In the genomic region with DNA sequence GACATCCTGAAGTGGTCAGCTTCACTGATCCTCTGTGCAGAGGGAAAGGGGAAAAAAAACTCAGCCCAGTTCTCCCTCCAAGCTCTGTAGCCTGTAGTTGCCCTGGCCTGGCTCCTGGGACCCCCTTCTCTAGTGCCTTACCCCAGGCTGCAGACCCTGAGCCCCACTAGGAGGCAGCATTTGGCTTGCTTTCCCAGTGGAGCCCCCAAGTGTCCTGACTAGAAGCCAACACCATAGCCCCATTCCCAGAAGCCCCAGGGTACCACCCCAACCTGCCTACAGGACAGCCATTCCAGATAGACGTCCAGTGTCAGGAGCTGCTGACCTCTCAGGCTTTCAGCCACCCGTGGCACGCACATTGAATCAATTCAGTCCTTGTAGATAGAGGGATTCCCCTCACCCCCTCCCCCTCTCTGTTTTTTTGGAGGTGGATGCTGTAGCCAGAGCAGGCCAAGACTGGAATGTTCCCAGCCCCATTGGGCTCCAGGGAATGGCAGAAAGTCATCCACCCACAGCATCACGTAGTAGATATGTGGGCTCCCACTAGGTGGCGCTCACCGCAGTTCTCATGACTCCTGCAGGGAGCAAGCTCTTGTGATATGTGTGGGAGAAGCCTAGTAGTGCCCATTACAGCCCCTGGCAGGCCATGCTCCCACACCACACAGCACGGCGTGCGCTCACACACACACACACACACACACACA, we compare ENCODE assay signal across 8 mouse cellular contexts. TPM values are rescaled to one million over a fixed set of nuclear protein-coding genes. Genes with fewer than 3 reads are reported as not detected.
DNase-seq lines count a peak whose midpoint lies in the region; ATAC-seq and TF ChIP-seq lines count a peak whose summit lies in the region.

No protein-coding gene starts in this region.

- no peaks in the 10 kb centered on the region for H3K27me3 ChIP-seq in embryonic facial prominence, embryonic 10.5 days (replicated peaks; ENCODE audit: low read depth, poor library complexity, severe bottlenecking)
- no peaks in the 10 kb centered on the region for H3K27me3 ChIP-seq in kidney, postnatal 0 days (ENCODE audit: insufficient read depth, low read length)
- no peaks in the 10 kb centered on the region for H3K27me3 ChIP-seq in liver, embryonic 14.5 days (ENCODE audit: control insufficient read depth, insufficient read depth, low read length)
- H3K27me3 ChIP-seq in neural tube, embryonic 14.5 days (ENCODE audit: control insufficient read depth, insufficient read depth, low read length) = no peaks in the 10 kb centered on the region
- no peaks in the 10 kb centered on the region for H3K27me3 ChIP-seq in thymus, adult 2 months (ENCODE audit: control insufficient read depth, insufficient read depth, low read length)

- WGBS in embryonic facial prominence, embryonic 10.5 days = 61% methylated on average over 9 of the region's 9 CpGs
- 69% methylated on average over 9 of the region's 9 CpGs for WGBS in kidney, postnatal 0 days
- 51% methylated on average over 9 of the region's 9 CpGs for WGBS in liver, embryonic 14.5 days (ENCODE audit: insufficient replicate concordance)
- WGBS in neural tube, embryonic 14.5 days = 57% methylated on average over 9 of the region's 9 CpGs
- 79% methylated on average over 9 of the region's 9 CpGs for WGBS in thymus, adult 2 months

- peaks cover 62% of the 10 kb centered on the region for H3K36me3 ChIP-seq in embryonic facial prominence, embryonic 10.5 days (replicated peaks)
- peaks cover 26% of the 10 kb centered on the region for H3K36me3 ChIP-seq in kidney, postnatal 0 days (ENCODE audit: insufficient read depth, low read length)
- peaks cover 3% of the 10 kb centered on the region; the same call in 1 of the 2 replicates for H3K36me3 ChIP-seq in liver, embryonic 14.5 days (replicated peaks; ENCODE audit: control insufficient read depth, insufficient read depth, low read depth)
- H3K36me3 ChIP-seq in neural tube, embryonic 14.5 days (ENCODE audit: control insufficient read depth, insufficient read depth, low read length) = peaks cover 31% of the 10 kb centered on the region; the same call in 1 of the 2 replicates
- H3K36me3 ChIP-seq in thymus, adult 2 months (ENCODE audit: control insufficient read depth, insufficient read depth, low read length) = peaks cover 12% of the 10 kb centered on the region

- ATAC-seq in granulocyte monocyte progenitor cell, adult 5-6 weeks (replicated peaks; ENCODE audit: poor library complexity, severe bottlenecking) = peak; percentile 52; the same call in 1 of the 2 replicates
- peak; percentile 57; the same call in 1 of the 2 replicates for ATAC-seq in kidney, postnatal 0 days (replicated peaks; ENCODE audit: low FRiP score, low read depth)
- ATAC-seq in liver, embryonic 14.5 days (ENCODE audit: insufficient read depth) = no peak
- ATAC-seq in neural tube, embryonic 14.5 days (ENCODE audit: low read depth) = peak; percentile 36; the same call in 1 of the 2 replicates

- no peak overlapping the region for H3K27ac ChIP-seq in embryonic facial prominence, embryonic 10.5 days (replicated peaks)
- no peak overlapping the region for H3K27ac ChIP-seq in kidney, postnatal 0 days
- H3K27ac ChIP-seq in liver, embryonic 14.5 days = no peak overlapping the region
- no peak overlapping the region for H3K27ac ChIP-seq in neural tube, embryonic 14.5 days (ENCODE audit: low read depth, low read length)
- H3K27ac ChIP-seq in thymus, adult 2 months (ENCODE audit: control insufficient read depth, insufficient read depth, low read length) = no peak overlapping the region

- peaks cover 8% of the 10 kb centered on the region; the same call in 1 of the 2 replicates for H3K9me3 ChIP-seq in embryonic facial prominence, embryonic 10.5 days
- H3K9me3 ChIP-seq in kidney, postnatal 0 days (replicated peaks; ENCODE audit: low read length) = no peaks in the 10 kb centered on the region
- no peaks in the 10 kb centered on the region for H3K9me3 ChIP-seq in liver, embryonic 14.5 days (ENCODE audit: control insufficient read depth, low read length)
- H3K9me3 ChIP-seq in neural tube, embryonic 14.5 days (ENCODE audit: control insufficient read depth, low read length) = no peaks in the 10 kb centered on the region

- no peak overlapping the region for H3K4me3 ChIP-seq in embryonic facial prominence, embryonic 10.5 days
- H3K4me3 ChIP-seq in kidney, postnatal 0 days (replicated peaks; ENCODE audit: low read depth, low read length) = no peak overlapping the region
- no peak overlapping the region for H3K4me3 ChIP-seq in liver, embryonic 14.5 days (ENCODE audit: insufficient read depth in 1 of 2, low read depth in 2 of 2, low read length in 2 of 2)
- no peak overlapping the region for H3K4me3 ChIP-seq in neural tube, embryonic 14.5 days (ENCODE audit: low read depth, low read length)
- no peak overlapping the region for H3K4me3 ChIP-seq in thymus, adult 2 months (ENCODE audit: control insufficient read depth, insufficient read depth, low read length)

- TF ChIP-seq POLR2A in thymus, adult 2 months (IDR thresholded peaks at IDR 0.05; ENCODE audit: control insufficient read depth, extremely low read depth, insufficient read depth, low read length, poor library complexity) = no peak

- H3K4me1 ChIP-seq in embryonic facial prominence, embryonic 10.5 days = no peaks in the 10 kb centered on the region
- no peaks in the 10 kb centered on the region for H3K4me1 ChIP-seq in kidney, postnatal 0 days (replicated peaks; ENCODE audit: insufficient read depth, low read length)
- no peaks in the 10 kb centered on the region for H3K4me1 ChIP-seq in liver, embryonic 14.5 days (replicated peaks; ENCODE audit: control insufficient read depth in 2 of 2, insufficient read depth in 2 of 2, low read length in 1 of 2)
- H3K4me1 ChIP-seq in neural tube, embryonic 14.5 days (ENCODE audit: control insufficient read depth, insufficient read depth, low read length) = no peaks in the 10 kb centered on the region
- H3K4me1 ChIP-seq in thymus, adult 2 months (replicated peaks; ENCODE audit: control insufficient read depth, insufficient read depth, low read length) = no peaks in the 10 kb centered on the region

- TF ChIP-seq EP300 in liver, embryonic 14.5 days (IDR thresholded peaks at IDR 0.05; ENCODE audit: low read depth) = no peak

- H3K4me2 ChIP-seq in kidney, postnatal 0 days (ENCODE audit: low read length) = no peak overlapping the region
- no peak overlapping the region for H3K4me2 ChIP-seq in liver, embryonic 14.5 days (ENCODE audit: low read depth)
- H3K4me2 ChIP-seq in neural tube, embryonic 14.5 days (ENCODE audit: low read depth, low read length) = no peak overlapping the region

- peak; percentile 78 to 79 for DNase-seq in B cell, adult 2 months
- DNase-seq in adrenal gland, postnatal 14 days = peak; percentile 89
- peak; percentile 80 for DNase-seq in embryonic facial prominence, embryonic 10.5 days (ENCODE audit: low spot score)
- peak; percentile 87 for DNase-seq in kidney, postnatal 0 days (ENCODE audit: low spot score)
- peak; percentile 39 to 46 (median 41) for DNase-seq in liver, embryonic 14.5 days (ENCODE audit: low read depth in 3 of 3, low spot score in 3 of 3)
- DNase-seq in thymus, adult 2 months = peak; percentile 70

- TF ChIP-seq CTCF in kidney, postnatal 0 days (IDR thresholded peaks at IDR 0.05; ENCODE audit: low read depth) = peak; percentile 78
- peak; percentile 88 for TF ChIP-seq CTCF in liver, embryonic 14.5 days (IDR thresholded peaks at IDR 0.05; ENCODE audit: low read depth)
- peak; percentile 65; the same call in 1 of the 2 replicates for TF ChIP-seq CTCF in thymus, adult 2 months (IDR thresholded peaks at IDR 0.05; ENCODE audit: borderline replicate concordance, control insufficient read depth, extremely low read depth, insufficient read depth, low read length, poor library complexity)

- H3K9ac ChIP-seq in kidney, postnatal 0 days (ENCODE audit: low read depth, low read length) = no peak overlapping the region
- no peak overlapping the region for H3K9ac ChIP-seq in liver, embryonic 14.5 days (replicated peaks)
- no peak overlapping the region for H3K9ac ChIP-seq in neural tube, embryonic 14.5 days (replicated peaks; ENCODE audit: low read depth, low read length)

RNA-seq across cellular contexts. Expression of a gene that starts 28.8 kb away (rescaled TPM):
- total RNA-seq in adrenal gland, postnatal 14 days (2021) = 104 and 107 TPM in 2 replicates
- 39.7 and 41.9 TPM in 2 replicates for polyA plus RNA-seq in embryonic facial prominence, embryonic 10.5 days (2016; fragmentation: Nextera tagmentation; extraction: Ambion mirVana)
- 67.7 and 72.3 TPM in 2 replicates for total RNA-seq in granulocyte monocyte progenitor cell, adult 5-6 weeks (2014; fragmentation: Nextera tagmentation)
- 29.3 and 39.1 TPM in 2 replicates for total RNA-seq in granulocyte monocyte progenitor cell, adult 5-6 weeks (2017)
- 26.6 and 28.6 TPM in 2 replicates for polyA plus RNA-seq in kidney, postnatal 0 days (2015; fragmentation: Nextera tagmentation; extraction: Ambion mirVana)
- 9.2 and 15.6 TPM in 2 replicates for polyA plus RNA-seq in liver, embryonic 14.5 days (2012; rRNA removed)
- 5.2 and 5.6 TPM in 2 replicates for polyA plus RNA-seq in liver, embryonic 14.5 days (2014; fragmentation: Nextera tagmentation; extraction: Ambion mirVana)
- polyA plus RNA-seq in neural tube, embryonic 14.5 days (2014; fragmentation: Nextera tagmentation; extraction: Ambion mirVana) = 64.9 and 71.4 TPM in 2 replicates
- polyA plus RNA-seq in thymus, adult 2 months (2012; rRNA removed) = 72.1 TPM in 2 replicates
